Mouse (Mus musculus) Muller cell, postnatal 12 days (primary cell): ENCODE data around the gene Rpl13a.
"Not testable (repeated sequence)": the region's sequence is repeated elsewhere in the genome, so short reads cannot be mapped to it uniquely, and the experiment has no call there.

Source experiments
- DNase-seq: peaks from one replicate; pipeline ENCODE4 v3.0.0-alpha.2; 2015; ENCODE audit errors: inconsistent ontology term

Gene Rpl13a

DNA sequence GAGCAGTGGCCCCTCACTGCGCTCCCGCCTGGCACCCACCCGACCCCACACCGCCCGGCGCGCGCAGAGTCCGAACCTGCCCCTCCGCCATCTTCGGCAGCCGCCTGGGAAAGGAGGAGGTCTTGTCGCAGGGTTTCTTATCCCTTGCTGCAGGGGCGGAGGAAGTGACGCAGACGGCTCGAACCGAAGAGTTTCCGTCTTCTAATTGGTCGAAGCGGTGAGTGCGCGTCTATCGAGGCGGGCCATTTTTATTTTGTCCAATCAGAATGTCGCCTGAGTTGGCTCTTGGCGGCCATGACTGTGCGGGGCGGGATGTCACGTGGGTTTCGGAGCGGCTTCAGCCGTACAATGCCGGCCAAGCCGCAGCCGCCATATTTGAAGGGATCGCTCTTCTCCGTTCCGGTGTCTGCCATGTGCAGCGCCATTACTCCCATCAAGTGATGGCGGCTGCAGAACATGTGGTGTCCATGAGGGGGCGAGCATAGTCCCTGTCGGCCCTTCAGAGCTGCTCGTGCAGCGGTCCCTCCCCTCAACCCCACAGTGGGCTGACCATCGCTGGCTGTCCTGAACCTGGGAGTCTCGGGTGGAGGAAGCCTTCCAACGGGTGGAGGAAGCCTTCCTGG, at the start of gene Rpl13a:
Gene Rpl13a, minus strand, starts transcription at position 138 of the 623 bp plus-strand sequence.
- DNase-seq = peak; percentile 97

DNA sequence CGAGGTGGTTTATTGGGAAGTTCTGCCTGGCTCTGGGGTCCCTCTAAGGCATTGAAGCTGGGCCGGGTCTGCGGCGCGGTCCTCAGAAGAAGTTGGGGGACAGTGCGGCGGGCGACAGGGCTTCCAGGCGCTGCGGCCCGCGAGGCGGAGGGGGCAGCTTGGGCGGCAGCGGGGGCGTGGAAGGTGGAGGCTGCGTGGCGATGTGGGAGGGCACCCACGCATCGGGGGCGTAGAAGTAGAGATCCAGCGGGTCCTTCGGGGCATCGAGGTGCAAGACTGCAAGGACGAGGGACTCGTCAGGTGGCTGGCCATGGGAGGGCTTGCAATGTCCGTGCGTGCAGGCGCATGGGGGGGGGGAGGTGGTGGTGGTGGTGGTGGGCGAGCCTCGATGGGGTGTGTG, 47.8 kb upstream of the Rpl13a start:
- no peak for DNase-seq

DNA sequence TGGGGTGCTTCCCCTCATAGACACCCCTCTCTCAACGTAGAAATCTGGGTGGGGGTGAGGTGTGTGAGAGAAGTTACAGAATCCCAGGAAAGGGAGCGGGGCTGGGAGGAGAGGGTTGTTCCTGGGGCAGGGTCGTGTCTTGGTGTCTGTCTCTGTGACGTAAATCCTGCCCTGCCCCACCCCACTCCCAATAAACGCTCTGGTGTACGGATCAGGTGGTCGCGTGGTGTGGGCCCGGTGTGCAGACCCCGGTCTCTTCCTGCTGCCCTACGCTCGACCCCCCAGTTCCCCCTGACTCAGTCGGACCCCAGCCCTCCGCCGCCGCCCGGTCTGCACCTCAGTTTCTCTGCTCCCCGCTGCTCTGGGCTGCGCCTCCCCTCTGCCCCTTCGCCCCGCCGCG, 47.4 kb upstream of the Rpl13a start:
- DNase-seq = no peak

DNA sequence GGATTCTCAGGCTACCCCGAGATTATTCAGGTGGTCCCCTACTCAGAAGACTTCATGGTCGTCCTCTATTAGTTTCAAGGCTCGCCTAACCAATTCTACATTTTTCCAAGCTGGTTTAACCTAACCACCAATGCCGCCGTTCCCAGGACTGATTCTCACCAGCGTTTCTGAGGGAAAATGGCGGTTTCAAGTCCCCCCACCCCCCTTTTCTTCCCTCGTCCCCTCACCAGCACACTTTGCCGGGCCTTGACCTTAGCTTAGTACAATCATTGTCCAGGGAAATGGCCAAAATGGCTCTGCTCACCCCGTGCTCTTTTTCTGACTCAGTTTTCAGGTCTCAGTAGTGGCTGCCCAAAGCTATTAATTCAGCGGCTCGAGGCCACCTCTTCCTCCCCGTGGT, 46.8 kb upstream of the Rpl13a start:
- no peak for DNase-seq

DNA sequence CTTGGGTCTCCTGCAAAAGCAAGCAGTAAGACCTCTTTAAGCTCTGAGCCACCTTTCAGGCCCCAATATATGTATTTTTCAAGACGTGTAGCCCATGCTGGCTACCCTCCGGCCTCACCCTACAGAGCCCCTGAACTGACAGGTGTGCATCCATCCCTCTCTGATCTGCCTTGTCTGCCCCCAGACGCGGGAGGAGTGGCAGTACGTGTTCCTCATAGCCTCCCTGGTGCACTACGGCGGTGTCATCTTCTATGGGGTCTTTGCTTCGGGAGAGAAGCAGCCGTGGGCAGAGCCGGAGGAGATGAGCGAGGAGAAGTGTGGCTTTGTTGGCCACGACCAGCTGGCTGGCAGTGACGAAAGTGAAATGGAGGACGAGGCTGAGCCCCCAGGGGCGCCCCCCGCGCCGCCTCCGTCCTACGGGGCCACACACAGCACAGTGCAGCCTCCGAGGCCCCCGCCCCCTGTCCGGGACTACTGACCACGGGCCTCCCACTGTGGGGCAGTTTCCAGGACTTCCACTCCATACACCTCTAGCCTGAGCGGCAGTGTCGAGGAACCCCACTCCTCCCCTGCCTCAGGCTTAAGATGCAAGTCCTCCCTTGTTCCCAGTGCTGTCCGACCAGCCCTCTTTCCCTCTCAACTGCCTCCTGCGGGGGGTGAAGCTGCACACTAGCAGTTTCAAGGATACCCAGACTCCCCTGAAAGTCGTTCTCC, 46.2 kb upstream of the Rpl13a start:
- no peak for DNase-seq

DNA sequence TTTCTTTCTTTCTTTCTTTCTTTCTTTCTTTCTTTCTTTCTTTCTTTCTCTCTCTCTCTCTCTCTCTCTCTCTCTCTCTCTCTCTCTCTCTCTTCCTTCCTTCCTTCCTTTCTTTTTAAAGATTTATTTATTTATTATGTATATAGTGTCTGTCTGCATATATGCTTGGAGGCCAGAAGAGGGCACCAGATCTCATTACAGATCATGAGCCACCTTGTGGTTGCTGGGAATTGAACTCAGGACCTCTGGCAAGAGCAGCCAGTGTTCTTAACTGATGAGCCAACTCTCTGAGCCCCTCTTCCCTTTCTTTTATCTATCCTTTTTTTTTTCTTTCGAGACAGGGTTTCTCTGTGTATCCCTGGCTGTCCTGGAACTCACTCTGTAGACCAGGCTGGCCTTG, 45.2 kb upstream of the Rpl13a start:
- DNase-seq = not testable (repeated sequence)

DNA sequence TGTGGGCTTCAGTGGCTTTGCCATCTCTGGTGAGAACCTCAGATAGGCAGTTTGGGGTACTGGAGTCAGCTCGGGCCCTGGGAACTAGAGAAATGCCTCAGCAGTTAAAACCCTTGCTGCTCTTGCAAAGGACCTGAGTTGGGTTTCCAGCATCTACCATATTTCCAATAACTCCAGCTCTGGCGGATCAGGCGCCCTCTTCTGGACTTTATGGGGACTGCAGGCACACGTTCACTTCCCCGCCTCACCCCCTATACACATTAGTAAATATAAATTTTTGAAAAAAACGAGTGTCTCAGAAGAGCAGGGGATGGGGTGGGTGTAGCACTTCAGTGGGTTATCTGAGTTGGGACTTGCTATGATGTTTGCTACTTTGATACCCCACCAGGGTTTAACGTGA, 44.4 kb upstream of the Rpl13a start:
- no peak for DNase-seq

DNA sequence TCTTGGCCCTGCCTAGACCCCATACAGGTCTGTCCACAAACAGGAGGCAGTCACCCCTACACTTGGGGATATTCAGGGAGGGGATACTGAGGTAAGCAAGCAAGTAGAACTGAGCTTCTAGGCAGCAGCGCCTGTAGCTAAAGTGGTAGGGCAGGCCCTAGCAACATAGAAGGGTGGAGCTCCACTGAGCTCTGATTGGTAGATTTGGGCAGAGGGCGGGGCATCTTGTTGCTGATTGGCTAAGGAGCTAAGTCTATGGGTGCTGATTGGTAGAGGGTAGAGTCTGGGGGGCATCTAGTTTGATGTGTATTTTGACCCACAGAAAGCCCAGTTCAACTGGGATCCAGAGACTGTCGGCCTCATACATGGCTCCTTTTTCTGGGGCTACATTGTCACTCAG, 40.9 kb upstream of the Rpl13a start:
- DNase-seq = no peak

DNA sequence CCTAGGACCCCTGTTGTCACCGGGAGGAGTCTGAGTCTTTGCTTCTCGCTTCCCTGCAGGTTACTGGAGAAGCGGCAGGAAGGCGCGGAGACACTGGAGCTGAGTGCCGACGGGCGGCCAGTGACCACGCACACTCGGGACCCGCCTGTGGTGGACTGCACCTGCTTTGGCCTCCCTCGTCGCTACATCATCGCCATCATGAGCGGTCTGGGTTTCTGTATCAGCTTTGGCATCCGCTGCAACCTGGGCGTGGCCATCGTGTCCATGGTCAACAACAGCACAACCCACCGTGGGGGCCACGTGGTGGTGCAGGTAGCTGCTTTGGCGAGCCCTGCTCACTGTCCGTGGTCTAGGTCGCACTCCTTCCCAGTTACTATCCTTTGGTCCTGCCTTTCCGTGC, 40.1 kb upstream of the Rpl13a start:
- DNase-seq = no peak

DNA sequence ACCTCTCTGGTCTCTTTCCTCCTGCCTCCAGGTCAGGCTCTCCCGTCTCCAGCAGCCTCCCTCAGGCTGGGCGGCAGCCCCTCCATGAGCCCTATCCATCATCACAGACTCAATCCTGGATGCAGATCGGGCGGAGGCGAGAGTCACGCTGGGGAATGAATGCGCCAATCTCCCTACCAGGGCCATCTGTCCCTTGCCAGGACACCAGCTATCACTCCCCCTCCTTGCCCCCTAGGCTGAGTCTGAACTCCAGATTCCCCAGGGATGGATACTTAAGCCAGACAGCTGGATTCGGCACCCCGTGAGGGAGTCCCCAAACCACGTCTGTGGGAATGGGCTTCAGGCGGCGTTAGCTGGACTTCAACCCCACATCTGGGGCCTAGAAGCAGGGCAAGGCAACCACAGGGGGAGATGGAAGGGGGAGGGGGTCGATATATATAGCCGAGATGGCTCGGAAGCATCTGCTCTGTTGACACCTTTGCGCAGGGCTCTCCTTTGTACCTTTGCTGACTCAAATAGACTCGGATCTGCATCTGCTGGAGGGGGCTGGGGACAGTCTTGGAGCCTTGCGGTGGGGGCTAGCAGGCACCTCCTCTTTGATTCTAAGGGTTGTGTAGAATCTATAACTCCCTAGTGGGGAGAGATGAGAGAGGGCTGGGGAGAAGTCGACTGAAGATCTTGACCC, 39.3 kb upstream of the Rpl13a start:
- DNase-seq = no peak

DNA sequence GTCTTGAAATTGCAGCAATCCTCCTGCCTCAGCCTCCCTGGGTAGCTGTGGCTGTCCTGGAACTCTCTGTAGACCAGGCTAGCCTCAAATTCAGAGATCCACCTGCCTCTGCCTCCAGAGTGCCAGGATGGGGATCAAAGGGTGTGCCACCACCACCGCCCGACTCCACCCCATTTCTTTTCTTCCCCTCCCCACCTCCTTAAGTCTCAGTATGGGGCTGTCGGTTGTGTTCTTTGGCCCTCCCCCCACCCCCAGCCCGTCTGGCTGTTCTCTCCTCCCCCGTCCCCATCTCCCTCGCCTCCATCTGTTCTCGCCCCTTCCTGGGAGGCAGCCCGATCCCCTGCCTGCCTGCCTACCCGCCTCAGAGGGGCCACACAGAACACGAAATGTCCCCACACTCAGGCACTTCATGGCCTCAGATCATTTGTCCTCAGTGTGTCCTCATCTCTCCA, 38.4 kb upstream of the Rpl13a start:
- DNase-seq = no peak

DNA sequence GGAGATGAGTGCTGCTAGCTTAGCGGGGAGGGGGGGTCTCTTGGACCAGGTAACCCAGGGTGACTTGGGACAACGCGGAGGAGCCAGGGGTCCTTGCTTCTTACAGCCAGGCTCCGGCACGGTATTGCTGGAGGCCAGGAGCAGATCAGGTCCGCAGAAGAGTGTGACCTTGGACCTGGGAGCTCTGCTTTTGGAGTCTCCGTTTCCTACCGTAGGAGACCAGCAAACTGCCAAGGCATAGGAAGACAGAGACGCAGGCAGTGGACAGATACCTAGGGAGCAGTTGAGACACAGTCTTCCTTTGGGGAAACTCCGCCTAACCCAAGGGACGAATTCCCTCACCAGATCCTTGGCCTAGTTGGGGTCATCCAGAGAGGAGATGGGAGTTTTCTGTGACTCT, 37.1 kb upstream of the Rpl13a start:
- no peak for DNase-seq

DNA sequence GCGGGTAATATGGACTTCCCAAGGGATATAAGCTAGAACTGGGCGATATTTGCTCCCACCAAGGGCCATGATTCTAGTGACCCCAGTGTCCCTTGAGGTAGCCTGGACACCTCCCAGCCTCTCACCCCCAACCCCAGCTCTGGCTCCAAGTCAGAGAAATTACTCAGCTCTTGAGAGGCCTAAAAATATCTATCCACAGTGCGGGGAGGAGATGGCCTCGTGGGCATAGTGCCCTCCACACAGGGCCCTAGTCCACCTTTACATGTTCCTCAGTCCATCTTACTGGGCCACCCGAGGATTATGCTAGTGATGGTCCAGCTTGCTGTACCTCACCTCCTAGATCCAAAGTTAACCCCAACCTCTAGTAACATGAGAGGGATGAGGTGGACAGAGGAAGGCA, 36.3 kb upstream of the Rpl13a start:
- DNase-seq = no peak

DNA sequence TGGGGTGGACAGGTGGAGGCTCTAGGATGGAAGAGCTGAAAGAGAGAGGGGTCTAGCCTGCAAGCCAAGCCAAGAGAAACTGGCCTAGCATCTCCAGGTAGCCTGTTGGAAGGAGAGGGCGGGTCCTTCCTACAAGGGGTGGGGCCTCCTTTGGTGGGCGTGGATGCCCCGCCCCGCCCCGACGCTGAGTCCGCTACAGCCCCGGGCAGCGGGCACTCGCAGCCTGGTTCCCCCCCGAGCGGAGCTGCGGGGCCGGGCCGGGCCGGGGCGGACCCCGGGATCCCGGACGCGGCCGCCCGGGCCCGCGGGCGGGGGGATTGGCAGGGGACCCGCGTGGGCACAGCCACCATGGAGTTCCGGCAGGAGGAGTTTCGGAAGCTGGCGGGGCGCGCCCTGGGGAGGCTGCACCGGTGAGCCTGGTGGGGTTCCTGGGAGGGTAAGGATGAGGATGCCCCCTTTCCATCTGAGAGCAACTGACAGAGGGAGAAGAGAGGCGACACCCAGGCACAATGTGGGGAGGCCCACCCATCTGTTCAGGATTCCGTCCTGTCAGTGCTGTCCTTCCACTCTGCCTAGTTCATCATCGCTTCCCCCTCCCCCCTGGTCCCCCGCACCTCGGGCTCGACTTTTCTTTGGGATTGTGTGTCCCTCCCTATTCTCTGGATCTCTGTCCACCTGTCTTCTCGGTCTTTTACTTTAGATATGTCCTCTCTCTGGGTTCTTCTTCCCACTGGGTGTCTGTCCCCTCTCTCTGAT, 35.4 kb upstream of the Rpl13a start, which contains the start of gene Slc17a7:
Gene Slc17a7, plus strand, starts transcription at position 215 of the 756 bp plus-strand sequence.
- DNase-seq = peak; percentile 46

DNA sequence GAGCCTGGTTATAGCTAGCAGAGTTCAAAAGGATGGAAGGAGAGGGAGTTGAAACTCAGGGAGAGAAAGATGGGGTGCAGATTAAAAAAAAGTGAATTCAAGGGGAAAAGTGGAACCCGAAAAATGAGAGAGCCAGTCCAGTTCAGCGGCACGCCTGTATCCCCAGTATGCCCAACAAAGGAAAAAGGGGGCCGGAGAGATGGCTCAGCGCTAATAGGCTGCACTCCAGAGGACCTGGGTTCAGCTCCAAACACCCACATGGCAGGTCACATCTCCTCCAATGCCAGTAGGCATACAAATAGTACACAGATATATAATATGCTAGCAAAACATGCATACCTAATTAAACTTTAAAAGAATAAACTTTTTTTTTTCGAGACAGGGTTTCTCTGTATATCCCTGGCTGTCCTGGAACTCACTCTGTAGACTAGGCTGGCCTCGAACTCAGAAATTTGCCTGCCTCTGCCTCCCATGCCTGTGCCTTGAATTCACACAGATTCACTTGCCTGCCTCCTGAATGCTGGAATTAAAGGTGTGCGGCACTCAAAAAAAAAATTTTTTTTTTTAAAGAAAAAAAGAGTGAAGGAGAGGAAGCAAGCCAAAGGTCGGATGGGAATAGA, 34.5 kb upstream of the Rpl13a start:
- no peak for DNase-seq

DNA sequence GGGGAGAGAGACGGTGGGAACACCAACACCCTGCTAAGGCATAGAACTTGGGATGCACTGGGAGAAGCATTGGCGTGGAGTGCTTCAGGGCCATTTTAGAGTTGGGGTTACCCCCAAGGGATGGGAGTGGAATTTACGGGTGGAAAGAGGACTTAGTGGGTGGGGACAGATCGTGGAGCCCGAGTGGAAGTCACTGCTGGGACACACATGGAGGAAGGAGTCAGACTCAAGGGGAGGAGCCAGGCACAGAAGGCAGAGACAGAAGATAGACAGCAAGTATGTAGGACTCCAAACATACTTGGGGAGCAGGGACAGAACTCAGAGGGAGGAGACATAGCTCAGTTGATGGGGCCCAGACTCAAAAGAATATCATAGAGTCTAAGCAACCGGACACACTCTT, 34.0 kb upstream of the Rpl13a start:
- no peak for DNase-seq

DNA sequence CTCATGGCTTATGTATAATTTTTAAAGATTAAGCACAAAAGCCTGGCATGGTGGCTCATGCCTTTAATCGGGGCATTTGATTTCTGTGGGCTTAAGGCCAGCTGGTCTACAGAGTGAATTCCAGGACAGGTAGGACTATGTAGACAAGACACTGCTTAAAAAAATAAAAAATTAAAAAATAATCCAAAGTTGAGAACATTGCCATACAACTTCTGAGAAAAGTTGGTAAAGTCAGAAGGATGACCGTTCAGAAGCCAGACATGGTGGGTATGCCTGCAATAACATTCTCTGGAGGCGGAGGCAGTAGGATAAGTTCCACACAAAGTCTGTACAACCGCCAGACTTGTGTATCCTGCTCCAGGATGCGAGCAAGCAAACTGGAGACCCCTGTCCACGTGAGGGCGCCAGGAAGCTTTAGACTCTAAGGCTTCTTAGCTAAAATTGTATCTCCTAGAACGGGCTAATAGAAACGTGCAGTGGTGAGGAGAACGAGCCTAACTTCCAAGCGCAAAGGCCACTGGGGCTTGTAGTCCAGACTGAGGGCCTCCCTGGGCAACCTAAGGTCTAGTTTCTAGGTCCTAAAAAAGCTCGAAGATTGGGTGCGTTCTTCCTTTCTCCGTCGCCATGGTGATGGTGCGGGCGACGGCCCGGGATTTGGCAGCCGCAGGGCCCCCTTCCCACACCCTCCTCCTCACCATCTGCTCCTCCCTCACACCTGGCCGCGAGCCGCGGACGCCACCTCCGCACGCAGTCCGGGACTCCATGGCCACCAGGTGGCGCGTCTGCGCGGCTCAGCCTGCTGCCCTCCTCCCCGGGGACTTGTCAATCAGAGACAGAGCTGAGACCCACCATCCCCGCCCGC, 33.3 kb upstream of the Rpl13a start:
- peak; percentile 90 for DNase-seq

DNA sequence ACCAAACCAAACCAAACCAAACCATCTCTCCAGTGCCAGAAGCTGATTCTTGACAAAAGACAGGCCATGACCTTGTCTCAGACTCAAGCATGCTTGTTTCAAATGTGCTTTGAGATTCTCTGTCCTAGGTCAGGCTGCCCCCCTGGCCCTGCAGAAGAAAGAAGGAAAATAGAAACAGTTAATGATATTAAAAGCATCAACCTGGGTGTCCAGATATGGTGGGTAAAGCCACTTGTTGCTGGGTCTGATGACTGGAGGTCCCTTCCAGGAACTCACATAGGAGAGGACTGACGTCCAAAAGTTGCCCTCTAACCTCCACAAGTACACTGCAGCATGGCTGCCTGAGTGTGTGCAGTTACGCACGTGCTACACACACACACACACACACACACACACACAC, 32.3 kb upstream of the Rpl13a start:
- no peak for DNase-seq

DNA sequence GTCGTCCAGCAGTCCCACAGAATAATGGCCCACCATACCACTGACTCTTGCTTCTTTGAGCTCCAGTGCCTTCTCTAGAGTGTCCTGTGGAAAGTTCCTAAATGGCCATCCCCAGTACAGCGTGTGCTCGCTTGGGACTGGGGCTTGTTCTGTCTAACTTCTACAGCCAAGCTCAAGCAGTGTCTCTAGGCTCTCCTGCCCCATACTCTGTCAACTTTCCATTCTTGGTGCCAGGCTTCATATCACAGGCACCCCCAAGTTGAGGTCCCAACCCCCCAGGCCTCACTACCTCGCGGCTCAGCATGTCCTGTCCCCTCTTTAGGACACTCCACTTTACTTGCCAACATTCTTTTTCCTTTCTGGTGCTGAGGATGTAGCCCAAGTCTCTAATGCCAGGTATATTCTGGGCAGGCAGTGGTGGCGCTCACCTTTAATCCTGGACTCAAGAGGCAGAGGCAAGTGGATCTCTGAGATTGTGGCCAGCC, 31.8 kb upstream of the Rpl13a start:
- no peak for DNase-seq

DNA sequence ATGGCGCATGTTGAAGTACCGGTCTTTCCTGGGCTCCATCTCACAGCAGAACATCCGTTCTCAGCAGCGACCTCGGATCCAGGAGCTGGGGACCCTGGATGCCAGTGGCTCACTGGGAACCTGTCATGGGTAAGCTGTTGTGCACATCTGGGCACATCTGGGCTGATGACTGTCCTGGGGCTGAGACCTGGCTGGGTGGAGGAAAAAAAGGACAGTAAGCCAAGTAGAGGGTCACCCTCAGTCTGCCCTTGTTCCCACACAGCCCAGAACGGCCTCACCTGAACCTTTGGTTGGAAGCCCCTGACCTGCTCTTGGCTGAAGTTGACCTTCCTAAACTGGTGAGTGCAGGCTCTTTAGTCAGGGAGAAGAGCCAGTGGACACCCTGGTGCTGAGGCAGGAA, 30.4 kb upstream of the Rpl13a start:
- no peak for DNase-seq

DNA sequence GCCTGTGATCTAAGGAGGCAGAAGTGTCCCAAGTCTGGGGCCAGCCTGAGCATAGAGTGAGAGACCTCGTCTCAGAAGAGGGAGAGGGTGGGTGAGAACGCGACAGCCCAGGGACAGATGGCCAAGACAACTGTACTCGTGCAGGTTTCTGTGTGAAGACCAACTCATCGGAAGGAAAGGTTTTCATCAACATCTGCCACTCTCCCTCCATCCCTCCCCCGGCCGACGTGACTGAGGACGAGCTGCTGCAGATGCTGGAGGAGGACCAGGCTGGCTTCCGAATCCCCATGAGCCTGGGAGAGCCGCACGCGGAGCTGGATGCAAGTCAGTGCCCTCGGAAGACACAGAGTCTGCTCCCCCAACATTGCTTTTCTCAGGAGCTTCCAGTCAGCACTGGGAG, 28.9 kb upstream of the Rpl13a start:
- no peak for DNase-seq
